ENCODE assay signal across 13 mouse cellular contexts in the genomic region with DNA sequence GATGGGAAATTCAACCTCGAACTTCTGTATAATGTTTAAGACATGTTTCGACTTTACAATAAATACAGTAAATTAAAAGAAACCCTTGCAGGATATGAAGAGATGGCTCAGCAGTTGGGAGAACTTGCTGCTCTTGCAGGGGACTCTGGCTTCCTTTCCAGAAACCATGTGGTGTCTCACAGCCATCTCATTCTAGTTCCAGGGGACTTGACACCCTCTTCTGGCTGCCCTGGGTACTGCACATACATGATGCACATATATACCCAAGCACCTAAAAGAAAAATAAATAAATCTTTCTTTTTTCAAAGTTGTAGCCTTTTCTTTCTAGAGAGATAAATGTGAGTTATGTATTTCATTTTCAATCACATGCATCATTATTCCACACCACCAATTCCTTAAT.
DNase-seq lines count a peak whose midpoint lies in the region; ATAC-seq and TF ChIP-seq lines count a peak whose summit lies in the region.
"Had no signal": no experiment of that assay in that cellular context is flagged by ENCODE, and none has a peak within 500 bp of the region (broad histone marks: within the 10 kb centered on the region; RNA-seq: fewer than 3 reads in every experiment).

No protein-coding gene starts in this region.

- intact Hi-C loops in left cerebral cortex, postnatal 4 days (cut with DNase I) = no loop called here
- intact Hi-C loops in gastrocnemius, postnatal 14 days (cut with DNase I; ENCODE audit: low total_unique reads) = no loop called here

- H3K4me2 ChIP-seq in forebrain, postnatal 0 days (ENCODE audit: low read depth) = no peak overlapping the region
- H3K4me2 ChIP-seq in forebrain, embryonic 15.5 days (replicated peaks) = no peak overlapping the region
- H3K4me2 ChIP-seq: liver, embryonic 13.5 days had no signal

- H3K27ac ChIP-seq in forebrain, postnatal 0 days (ENCODE audit: low read depth, low read length) = no peak overlapping the region
- H3K27ac ChIP-seq in forebrain, embryonic 15.5 days (replicated peaks) = no peak overlapping the region
- H3K27ac ChIP-seq in MEL (ENCODE audit: control insufficient read depth, low read depth, low read length) = no peak overlapping the region
- H3K27ac ChIP-seq: liver, embryonic 13.5 days had no signal

- TF ChIP-seq EP300 in MEL (IDR thresholded peaks at IDR 0.05; ENCODE audit: low read depth in 1 of 2, low read length in 2 of 2) = no peak

- TF ChIP-seq CTCF in forebrain, postnatal 0 days (IDR thresholded peaks at IDR 0.05; ENCODE audit: low read depth) = 0 out of 2 replicates have a peak, but pooled peaks have one; percentile 14
- TF ChIP-seq CTCF in MEL (IDR thresholded peaks at IDR 0.05 in 2 of 3, conservative IDR thresholded peaks at IDR 0.05 in 1 of 3; ENCODE audit: control insufficient read depth in 1 of 3, insufficient read depth in 1 of 3, low read depth in 2 of 3, low read length in 3 of 3, poor library complexity in 1 of 3, severe bottlenecking in 1 of 3) = peak in 2 of 3 experiments; percentile 7 to 8; a peak in 1 of 6 replicates

- no peak overlapping the region for H3K4me3 ChIP-seq in forebrain, postnatal 0 days (ENCODE audit: low read depth, low read length)
- no peak overlapping the region for H3K4me3 ChIP-seq in forebrain, embryonic 15.5 days
- no peak overlapping the region for H3K4me3 ChIP-seq in MEL (ENCODE audit: control insufficient read depth in 1 of 2, insufficient read depth in 1 of 2, low read depth in 2 of 2, low read length in 2 of 2)
- H3K4me3 ChIP-seq: erythroblast, embryonic 14.5 days; liver, embryonic 13.5 days had no signal

- WGBS in forebrain, postnatal 0 days = 97% methylated on average over 2 of the region's 2 CpGs
- WGBS in forebrain, embryonic 15.5 days = 95% methylated on average over 2 of the region's 2 CpGs

- no peaks in the 10 kb centered on the region for H3K9me3 ChIP-seq in forebrain, postnatal 0 days (ENCODE audit: low read length)
- no peaks in the 10 kb centered on the region for H3K9me3 ChIP-seq in forebrain, embryonic 15.5 days
- no peaks in the 10 kb centered on the region for H3K9me3 ChIP-seq in MEL (replicated peaks; ENCODE audit: insufficient read depth, low read length)

- TF ChIP-seq RAD21 in MEL (IDR thresholded peaks at IDR 0.05; ENCODE audit: low read depth, low read length) = no peak; the same call in 1 of the 2 replicates

- no peak overlapping the region for H3K9ac ChIP-seq in forebrain, postnatal 0 days
- H3K9ac ChIP-seq in forebrain, embryonic 15.5 days (replicated peaks) = no peak overlapping the region
- no peak overlapping the region for H3K9ac ChIP-seq in MEL (ENCODE audit: control insufficient read depth, low read depth, low read length, poor library complexity, severe bottlenecking)
- H3K9ac ChIP-seq: liver, embryonic 13.5 days had no signal

- no peaks in the 10 kb centered on the region for H3K27me3 ChIP-seq in forebrain, postnatal 0 days (ENCODE audit: insufficient read depth, low read length)
- H3K27me3 ChIP-seq in forebrain, embryonic 15.5 days = no peaks in the 10 kb centered on the region
- no peaks in the 10 kb centered on the region for H3K27me3 ChIP-seq in MEL (ENCODE audit: control insufficient read depth in 1 of 2, insufficient read depth in 2 of 2, low read length in 2 of 2)
- H3K27me3 ChIP-seq: liver, embryonic 13.5 days had no signal

- no peak for ATAC-seq in forebrain, postnatal 0 days
- no peak for ATAC-seq in forebrain, embryonic 15.5 days (replicated peaks)
- ATAC-seq: activated CD4-positive, CD25-positive, alpha-beta regulatory T cell, adult 4 months had no signal

- TF ChIP-seq POLR2A in MEL (IDR thresholded peaks at IDR 0.05; ENCODE audit: control insufficient read depth in 1 of 2, insufficient read depth in 1 of 2, low read depth in 1 of 2, low read length in 2 of 2, poor library complexity in 1 of 2) = no peak

- H3K4me1 ChIP-seq in forebrain, postnatal 0 days (ENCODE audit: insufficient read depth) = no peaks in the 10 kb centered on the region
- H3K4me1 ChIP-seq in forebrain, embryonic 15.5 days = no peaks in the 10 kb centered on the region
- no peaks in the 10 kb centered on the region for H3K4me1 ChIP-seq in MEL (ENCODE audit: control insufficient read depth in 1 of 2, insufficient read depth in 2 of 2, low read length in 2 of 2)
- H3K4me1 ChIP-seq: liver, embryonic 13.5 days had no signal

- DNase-seq in forebrain, postnatal 0 days = no peak
- DNase-seq in left cerebral cortex, postnatal 4 days = peak; percentile 6
- no peak for DNase-seq in left cerebral cortex, adult 11 months (ENCODE audit: low spot score)
- DNase-seq in 3T3-L1 (ENCODE audit: low read depth, low spot score) = peak; percentile 19
- peak; percentile 18 for DNase-seq in MEL (ENCODE audit: low read depth, low spot score)
- no peak for DNase-seq in gastrocnemius, postnatal 14 days
- DNase-seq in urinary bladder, adult 18-20 months (ENCODE audit: low spot score in 2 of 2) = no peak
- DNase-seq: heart, postnatal 4 days; layer of hippocampus, postnatal 36 days; liver, embryonic 13.5 days had no signal

- no peaks in the 10 kb centered on the region for H3K79me2 ChIP-seq in MEL (ENCODE audit: control insufficient read depth, insufficient read depth, low read length, poor library complexity)

- H3K36me3 ChIP-seq in forebrain, postnatal 0 days (ENCODE audit: insufficient read depth) = no peaks in the 10 kb centered on the region
- no peaks in the 10 kb centered on the region for H3K36me3 ChIP-seq in forebrain, embryonic 15.5 days
- H3K36me3 ChIP-seq in MEL (ENCODE audit: control insufficient read depth in 1 of 2, insufficient read depth in 2 of 2, low read length in 2 of 2) = no peaks in the 10 kb centered on the region
- H3K36me3 ChIP-seq: liver, embryonic 13.5 days had no signal

TF ChIP-seq in MEL, 35 proteins besides CTCF, POLR2A, EP300 and RAD21:
- TF ChIP-seq USF1 (IDR thresholded peaks at IDR 0.05; ENCODE audit: low read depth, low read length) = no peak
- TF ChIP-seq UBTF (IDR thresholded peaks at IDR 0.05; ENCODE audit: borderline replicate concordance, insufficient read depth, low read depth, low read length) = no peak
- TF ChIP-seq MYB (IDR thresholded peaks at IDR 0.05; ENCODE audit: low read depth, low read length) = no peak
- no peak for TF ChIP-seq ZC3H11A (IDR thresholded peaks at IDR 0.05; ENCODE audit: low read depth, low read length)
- no peak for TF ChIP-seq E2F4 (IDR thresholded peaks at IDR 0.05; ENCODE audit: borderline replicate concordance, low read depth, low read length)
- TF ChIP-seq ZNF384 (IDR thresholded peaks at IDR 0.05; ENCODE audit: low read depth, low read length) = no peak
- no peak; the same call in 1 of the 2 replicates for TF ChIP-seq SMC3 (IDR thresholded peaks at IDR 0.05; ENCODE audit: low read depth, low read length)
- TF ChIP-seq MAX (IDR thresholded peaks at IDR 0.05; ENCODE audit: low read length) = no peak
- no peak for TF ChIP-seq GATA1 (IDR thresholded peaks at IDR 0.05; ENCODE audit: low read depth, low read length)
- TF ChIP-seq USF2 (IDR thresholded peaks at IDR 0.05; ENCODE audit: borderline replicate concordance in 1 of 2, insufficient read depth in 1 of 2, low read depth in 1 of 2, low read length in 2 of 2) = no peak
- TF ChIP-seq ZMIZ1 (IDR thresholded peaks at IDR 0.05; ENCODE audit: low read depth, low read length) = no peak
- no peak for TF ChIP-seq MYC (IDR thresholded peaks at IDR 0.05; ENCODE audit: low read depth, low read length)

Comparison
In these comparisons a context has a peak if more than half of its experiments do, and no peak if none do; other contexts are left out.
1. DNase-seq: peak in left cerebral cortex, postnatal 4 days (single experiment), 3T3-L1 (single experiment) and MEL (single experiment); none in forebrain, postnatal 0 days (single experiment), left cerebral cortex, adult 11 months (single experiment), gastrocnemius, postnatal 14 days (single experiment) and urinary bladder, adult 18-20 months (0 of 2).